Mouse (Mus musculus) heart, postnatal 0 days (tissue): ENCODE measurements at regions not wholly inside any gene's neighbourhood (a gene's known extent, or its start where the extent isn't known, plus 50 kb on each side); places are given as distances from the start of the nearest gene placed in this dataset.

ENCODE experiments used
- CTCF ChIP-seq: IDR thresholded peaks from 2 replicates; pipeline ENCODE4 v1.5.1; 2016; ENCODE audit warnings: antibody characterized with exemption, control low read depth, low read depth
- EP300 ChIP-seq: IDR thresholded peaks from 2 replicates; pipeline ENCODE4 v1.6.1; 2016; ENCODE audit warnings: antibody characterized with exemption, low read depth

GRCm38 (mm10) chr15:88548261-88548660 is 51.8 kb upstream of the Zdhhc25 start:
- no peak for TF ChIP-seq CTCF
- TF ChIP-seq EP300, result no peak
